Mouse (Mus musculus) right cerebral cortex, postnatal 36 days (tissue): ENCODE measurements at regions not wholly inside any gene's neighbourhood (a gene's known extent, or its start where the extent isn't known, plus 50 kb on each side); places are given as distances from the start of the nearest gene placed in this dataset.

Experiments
- DNase-seq, 2 experiments: peaks; one replicate each; pipeline ENCODE4 v3.0.0; 2022; ENCODE audit warnings: low spot score in 2 of 2, mixed read lengths in 1 of 2

DNA sequence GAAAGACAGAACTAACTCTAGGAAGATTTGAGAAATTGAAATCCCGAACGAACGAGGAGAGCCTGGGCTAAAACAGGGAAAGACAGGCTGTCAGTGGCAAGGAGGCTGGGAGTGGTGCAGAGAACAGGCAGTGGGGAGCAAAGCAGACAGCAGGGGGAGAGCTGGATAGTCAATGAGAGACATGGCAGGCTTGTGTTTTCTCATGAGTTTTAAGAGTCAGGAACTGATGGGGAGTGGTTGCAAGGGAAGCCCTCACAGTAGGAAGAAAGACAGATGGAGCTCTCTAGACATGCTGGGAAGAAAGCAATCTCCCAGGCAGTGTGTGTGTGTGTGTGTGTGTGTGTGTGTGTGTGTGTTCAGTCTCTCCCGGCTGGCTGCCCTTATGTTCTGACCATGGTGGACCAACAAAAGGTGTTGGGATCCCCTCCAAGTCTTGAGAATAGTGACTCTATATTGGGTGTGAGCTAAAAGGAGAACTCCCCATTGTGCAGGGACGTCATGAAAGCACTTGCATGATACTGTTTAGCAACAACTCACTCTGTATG lies 577.9 kb downstream of the Plcl1 start:
- DNase-seq = no peak

GRCm38 (mm10) chr1:55997074-55997473 lies 591.4 kb downstream of the Plcl1 start:
- DNase-seq = no peak
